Mouse (Mus musculus) WW6 (cell line): ENCODE measurements around the gene Macf1.

Experiments
- DNase-seq: peaks from one replicate; pipeline ENCODE4 v3.0.0-alpha.2; 2013; ENCODE audit warnings: low read depth, low spot score

The Macf1 gene

DNA sequence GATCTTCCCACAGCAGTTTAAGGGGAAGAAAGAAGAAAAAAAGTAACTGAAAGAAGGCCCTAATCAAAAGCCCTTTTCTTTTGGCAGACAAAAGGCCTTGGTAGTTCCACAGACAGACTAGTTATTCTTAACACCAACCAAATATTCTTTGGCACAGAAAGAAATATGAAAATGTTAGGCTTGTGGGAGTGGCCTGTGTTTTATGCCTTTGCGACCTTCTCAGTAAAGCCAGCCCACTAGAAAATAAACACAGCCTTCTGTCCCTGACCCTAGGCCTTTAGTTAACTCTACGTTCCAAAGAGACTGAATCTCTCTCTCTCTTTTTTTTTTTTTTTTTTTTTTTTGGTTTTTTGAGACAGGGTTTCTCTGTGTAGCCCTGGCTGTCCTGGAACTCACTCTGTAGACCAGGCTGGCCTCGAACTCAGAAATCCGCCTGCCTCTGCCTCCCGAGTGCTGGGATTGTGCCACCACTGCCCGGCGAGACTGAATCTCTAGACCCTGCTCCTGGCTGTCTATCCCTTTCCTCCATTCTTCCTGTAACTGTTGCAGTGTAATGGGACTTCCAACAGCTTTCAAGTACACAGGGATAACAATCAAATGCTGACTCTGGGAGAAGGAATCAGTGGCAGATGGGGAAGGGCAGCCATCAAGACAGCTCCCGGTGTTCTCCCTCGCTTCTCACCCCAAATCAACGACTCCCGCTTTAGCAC, 85.5 kb downstream of the Macf1 start:
- DNase-seq = no peak

DNA sequence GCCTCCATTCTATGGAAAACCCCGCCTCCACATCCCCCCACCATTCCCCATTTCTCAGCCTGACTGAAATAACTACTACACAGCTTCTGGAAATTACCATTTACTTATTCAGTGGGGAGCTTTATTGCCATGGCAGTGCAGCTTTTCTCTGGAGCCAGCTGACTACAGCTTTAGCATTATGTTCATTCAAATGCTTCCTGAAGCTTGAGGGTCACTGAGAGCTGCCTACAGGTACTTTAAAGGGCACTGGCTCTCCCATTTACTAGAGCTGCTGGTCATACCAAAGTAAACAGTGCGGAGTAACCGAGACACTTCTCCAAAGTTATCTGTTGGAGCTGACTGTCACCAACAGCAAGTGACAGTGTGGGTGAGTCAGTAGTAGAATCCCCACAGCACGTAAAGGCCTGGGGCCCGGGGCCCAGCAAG, 89.8 kb downstream of the Macf1 start:
- no peak for DNase-seq

- no peak for DNase-seq
Measured at GRCm38 (mm10) chr4:123593664-123594063, 90.5 kb downstream of the Macf1 start.

GRCm38 (mm10) chr4:123592046-123592445, 92.1 kb downstream of the Macf1 start:
- no peak for DNase-seq

GRCm38 (mm10) chr4:123591026-123591635, 93.0 kb downstream of the Macf1 start:
- no peak for DNase-seq

GRCm38 (mm10) chr4:123589496-123589895, 94.7 kb downstream of the Macf1 start:
- no peak for DNase-seq

- no peak for DNase-seq
Measured at GRCm38 (mm10) chr4:123588353-123589301, 95.5 kb downstream of the Macf1 start.

GRCm38 (mm10) chr4:123587616-123588015, 96.5 kb downstream of the Macf1 start:
- DNase-seq = no peak

DNA sequence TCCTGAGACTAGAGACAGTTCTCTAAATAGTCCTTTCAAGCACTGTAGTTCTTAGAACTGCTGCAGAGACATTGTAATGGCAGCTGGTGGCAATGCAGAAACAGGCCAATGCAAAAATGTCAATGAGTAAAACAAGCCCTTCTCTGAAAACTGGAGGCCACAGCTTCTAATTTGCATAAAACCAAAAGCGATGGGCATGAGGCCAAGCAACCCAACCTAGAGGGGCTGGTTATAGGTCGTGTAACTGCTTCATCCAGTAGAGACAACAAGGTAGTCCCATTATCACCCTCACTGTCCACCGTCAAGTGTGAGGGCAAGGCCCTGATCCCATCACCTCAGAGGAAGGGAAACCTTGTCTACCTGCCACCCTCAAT, 99.5 kb downstream of the Macf1 start:
- DNase-seq = no peak

GRCm38 (mm10) chr4:123584084-123584719, 100.0 kb downstream of the Macf1 start:
- DNase-seq = no peak

GRCm38 (mm10) chr4:123577469-123578088, 106.6 kb downstream of the Macf1 start:
- DNase-seq = no peak

DNA sequence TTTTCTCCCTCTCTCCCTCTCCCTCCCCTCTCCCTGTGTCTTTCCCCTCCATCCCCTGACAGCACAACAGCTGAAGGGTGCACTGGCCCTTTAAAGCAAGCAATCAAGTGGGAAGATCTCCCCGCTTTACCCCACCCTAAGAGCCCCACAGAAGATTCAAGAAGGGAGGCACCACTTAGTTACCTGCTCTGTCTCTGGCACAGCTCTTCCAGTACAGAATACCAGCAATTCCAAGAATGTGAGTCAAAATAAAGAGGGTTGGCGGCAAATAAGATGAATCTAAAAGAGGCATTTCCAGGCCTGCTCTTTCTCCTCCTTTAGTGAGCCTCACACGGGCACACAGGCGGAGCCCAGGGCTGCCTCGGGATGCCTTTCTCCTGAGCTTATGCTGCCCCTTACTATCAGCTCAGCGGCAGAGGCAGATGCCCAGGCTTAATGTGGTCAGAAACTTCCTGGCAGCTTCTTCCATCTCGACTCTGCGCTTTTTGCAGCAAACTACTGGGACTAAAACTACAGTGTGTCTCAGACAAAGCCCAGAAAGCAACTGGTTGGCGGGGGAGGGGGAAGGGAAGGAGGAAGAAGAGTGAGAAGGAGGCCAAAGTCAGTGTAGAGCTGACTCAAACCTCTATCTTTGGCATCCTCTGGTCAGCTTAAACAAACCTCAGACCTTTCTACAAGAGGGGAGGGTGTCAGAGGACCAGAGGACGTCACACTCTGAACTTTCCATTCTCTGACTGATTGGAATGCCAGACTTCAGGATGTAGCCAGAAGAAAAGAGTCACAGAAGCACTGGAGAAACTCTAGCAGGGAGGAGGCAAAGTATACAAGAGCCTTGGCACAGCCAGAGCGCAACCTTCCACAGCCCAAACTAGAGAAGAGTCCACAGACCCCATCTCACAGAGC, 111.5 kb downstream of the Macf1 start:
- no peak for DNase-seq

- DNase-seq = no peak
Measured at GRCm38 (mm10) chr4:123571869-123572268, 112.3 kb downstream of the Macf1 start.

DNA sequence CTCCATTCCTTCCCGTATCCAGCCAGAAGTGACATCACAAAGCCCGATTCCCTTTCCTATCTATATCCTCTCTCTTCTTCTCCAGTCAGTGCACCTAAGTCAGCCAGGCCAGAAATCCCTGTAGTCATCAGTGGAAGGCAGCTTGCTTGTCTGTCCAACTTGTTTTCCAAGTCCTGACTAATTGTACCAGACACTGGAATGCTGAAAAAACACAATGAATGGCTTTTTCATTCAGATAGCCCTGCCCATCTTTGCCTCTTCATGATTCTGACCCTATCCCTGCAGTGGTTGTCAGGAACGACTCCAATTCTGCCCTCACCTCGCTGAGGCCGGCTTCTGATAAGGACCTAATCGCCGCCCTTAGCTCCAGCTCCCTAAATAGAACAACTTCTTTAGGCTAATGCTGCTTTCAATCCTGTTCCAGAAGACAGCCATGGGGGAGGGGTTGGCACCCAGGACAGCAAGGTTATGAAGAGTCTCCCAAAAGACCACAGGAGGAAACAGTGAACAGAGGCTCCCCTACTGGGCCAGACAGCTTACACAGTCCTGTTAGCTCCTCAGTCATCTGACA, 118.8 kb downstream of the Macf1 start:
- no peak for DNase-seq

GRCm38 (mm10) chr4:123564051-123564791, 119.9 kb downstream of the Macf1 start:
- DNase-seq = no peak

DNA sequence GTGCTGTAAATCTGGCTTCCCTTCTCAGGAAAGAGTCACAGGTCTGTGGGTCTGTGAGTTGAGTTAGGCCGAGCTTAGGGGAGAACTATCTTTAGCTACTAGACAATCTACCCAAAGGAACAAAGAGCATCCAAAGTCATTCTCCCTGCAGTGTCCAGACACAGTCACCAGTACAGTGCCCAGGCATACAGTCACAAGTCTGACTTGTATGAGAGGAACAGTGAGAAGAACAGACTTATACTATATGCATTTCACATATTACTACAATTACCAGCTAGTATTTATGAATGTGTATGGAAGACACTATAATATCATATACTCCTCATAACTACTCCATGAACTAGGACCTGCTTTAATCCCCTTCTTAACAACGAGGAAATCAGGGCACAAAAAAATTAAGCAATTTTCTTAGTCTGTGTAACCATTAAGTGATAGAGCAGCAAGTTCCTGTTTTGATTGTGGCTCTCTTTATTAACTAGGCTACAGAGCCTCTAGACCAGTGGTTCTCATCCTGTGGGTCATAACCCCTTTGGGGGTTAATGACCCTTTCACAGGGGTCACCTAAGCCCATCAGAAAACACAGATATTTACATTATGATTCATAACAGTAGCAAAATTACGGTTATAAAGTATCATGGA, 121.9 kb downstream of the Macf1 start:
- no peak for DNase-seq

- DNase-seq = no peak
Measured at GRCm38 (mm10) chr4:123560896-123561295, 123.3 kb downstream of the Macf1 start.

GRCm38 (mm10) chr4:123558496-123558895, 125.7 kb downstream of the Macf1 start:
- DNase-seq = no peak

GRCm38 (mm10) chr4:123555251-123555650, 128.9 kb downstream of the Macf1 start:
- DNase-seq = no peak
